Mouse (Mus musculus): Measurements from ENCODE around the gene Zfp609.

Zfp609 gene

DNA sequence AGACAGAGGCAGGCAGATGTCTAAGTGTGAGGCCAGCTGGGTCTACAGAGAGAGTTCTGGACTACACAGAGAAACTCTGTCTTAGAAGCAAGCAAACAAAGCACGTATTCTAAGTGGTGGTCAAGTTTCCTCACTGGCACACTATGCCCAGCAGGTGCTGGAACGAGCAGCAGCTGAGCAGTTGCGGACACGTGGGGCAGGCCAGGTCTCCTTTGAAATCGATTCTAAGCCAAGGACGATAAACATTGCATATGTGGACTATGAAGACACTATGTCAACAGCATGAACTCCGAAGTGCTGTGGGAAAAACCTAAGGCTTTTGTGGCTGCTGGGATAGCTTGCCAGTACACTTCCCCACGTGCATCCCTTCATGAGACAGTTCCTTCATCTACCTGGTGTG is 67.4 kb downstream of the Zfp609 start:
- DNase-seq (ENCODE audit: low spot score) = no peak

DNA sequence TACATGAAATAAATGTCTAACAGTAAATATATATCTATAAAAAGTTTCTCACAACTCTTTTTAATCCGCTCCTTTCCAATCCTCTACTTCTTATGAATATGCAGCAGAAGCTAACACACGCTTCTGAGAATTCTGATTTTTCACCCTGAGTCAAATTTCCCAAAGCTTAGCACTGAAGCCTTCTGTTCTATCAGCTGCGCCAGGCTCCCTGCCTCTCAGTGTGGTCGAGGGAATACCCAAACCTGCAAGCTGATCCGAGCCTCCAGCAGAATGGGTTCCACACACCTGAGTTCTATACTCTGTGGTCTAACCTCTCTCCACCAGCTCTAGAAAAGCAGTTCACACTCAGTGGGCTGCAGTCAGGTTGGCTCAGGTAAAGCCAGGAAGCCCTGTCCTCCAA is 68.1 kb downstream of the Zfp609 start:
- peak; percentile 22 for DNase-seq (ENCODE audit: low spot score)

DNA sequence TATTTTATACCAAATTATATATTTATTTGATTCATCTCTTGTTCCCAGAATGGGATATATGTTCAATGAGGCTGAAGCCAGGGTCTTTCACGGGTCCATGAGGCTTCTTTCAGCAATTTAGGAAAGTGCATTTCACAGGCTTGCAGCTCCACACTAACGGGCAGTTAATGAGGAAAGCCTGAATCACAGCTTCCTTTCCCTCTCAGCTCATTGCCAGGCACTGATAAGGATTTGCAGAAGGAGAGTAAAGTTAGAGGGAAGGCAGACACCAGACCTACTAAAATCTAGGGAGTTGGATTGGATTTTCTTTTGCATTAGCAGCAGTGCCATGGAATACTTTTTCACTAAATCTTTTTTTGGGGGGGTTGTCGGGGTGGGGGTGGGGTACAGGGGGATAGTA is 69.5 kb downstream of the Zfp609 start:
- DNase-seq (ENCODE audit: low spot score) = no peak

DNA sequence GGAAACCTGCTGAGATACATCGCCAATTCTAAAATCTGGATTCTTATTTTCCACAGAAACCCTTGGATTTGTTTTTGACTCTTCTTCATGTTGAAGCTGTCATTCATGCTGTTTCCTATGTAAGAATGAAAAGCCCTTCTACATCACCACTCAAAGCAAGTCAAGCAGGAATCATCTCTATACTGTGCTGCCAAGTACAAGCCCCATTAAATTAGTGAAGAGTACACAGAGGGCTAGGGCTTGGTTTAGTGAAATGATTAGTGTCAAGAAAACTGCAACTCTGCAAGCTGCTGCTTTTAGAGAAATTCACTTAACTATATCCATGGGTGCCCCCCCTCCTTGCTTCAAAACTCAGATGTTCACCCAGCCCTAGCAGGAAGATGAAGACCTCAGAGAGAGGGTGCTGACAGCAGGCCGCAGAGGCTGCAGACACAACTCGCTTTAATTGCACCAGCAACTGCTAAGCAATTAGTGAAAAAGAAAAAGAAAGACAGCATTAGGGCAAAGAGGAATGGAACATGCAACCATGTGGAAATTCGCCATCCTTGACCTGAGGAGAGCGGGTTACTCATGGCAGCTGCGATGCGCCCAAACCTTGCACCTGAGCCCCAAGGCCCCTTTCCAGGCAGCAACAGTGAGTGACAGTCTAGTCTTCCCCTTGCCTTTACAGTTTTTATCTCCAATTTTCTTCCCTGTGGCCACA is 71.5 kb downstream of the Zfp609 start:
- no peak for DNase-seq (ENCODE audit: low spot score)

DNA sequence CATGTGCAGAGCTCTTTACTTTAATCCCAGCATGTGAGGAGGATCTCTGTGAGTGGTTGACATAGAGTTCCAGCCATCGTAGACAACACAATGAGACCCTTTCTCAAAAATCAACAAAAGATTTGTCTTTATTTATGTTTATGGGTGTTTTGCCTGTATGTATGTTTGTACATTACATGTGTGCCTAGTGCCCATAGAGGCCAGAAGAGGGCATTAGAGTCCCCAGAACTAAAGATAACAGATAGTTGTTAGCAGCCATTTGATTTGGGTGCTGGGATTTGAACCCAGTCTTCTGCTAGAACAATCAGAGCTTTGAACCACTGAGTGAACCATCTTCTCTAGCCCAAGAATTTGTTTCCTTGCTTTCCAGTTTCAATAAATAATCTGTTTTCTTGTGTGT is 72.2 kb downstream of the Zfp609 start:
- no peak for DNase-seq (ENCODE audit: low spot score)

- no peak for DNase-seq (ENCODE audit: low spot score)
Measured at GRCm38 (mm10) chr9:65752632-65753031, 74.7 kb downstream of the Zfp609 start.

DNA sequence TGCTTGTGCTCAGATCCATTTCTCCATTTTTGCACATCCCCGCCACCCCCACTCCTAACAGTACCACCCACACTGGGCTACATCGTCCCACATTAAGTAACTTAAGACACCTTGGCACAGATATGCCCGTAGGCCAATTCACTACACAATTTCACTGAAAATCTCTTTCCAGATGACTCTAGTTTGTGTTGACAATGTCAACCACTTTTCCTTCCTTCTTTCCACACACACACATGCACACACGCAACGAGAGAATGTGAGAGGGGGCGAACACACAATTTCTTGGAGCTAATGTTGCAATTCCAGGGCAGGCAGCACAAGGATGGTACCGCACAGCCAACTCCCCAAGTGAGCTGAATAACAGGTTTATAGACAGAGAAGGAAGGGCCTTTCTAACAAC is 75.5 kb downstream of the Zfp609 start:
- no peak for DNase-seq (ENCODE audit: low spot score)

- DNase-seq (ENCODE audit: low spot score) = no peak
Measured at GRCm38 (mm10) chr9:65748102-65748501, 79.3 kb downstream of the Zfp609 start.

DNA sequence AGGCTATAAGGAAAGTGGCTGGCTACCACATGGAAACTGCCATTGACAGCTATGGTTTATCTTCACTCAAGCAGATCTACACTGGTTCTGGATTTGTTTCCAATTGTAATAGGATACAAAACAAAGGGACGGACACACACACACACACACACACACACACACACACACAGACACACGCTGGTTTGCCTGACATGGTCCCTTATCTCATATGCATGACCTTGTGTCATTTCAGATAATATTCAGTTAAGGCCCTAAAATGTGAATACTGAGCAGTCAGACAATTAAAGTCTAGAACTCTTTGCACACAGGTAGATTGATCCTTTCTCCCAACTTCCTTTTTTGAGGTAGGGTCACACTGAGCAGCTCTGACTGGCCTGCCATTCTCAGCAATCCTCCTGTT is 80.9 kb downstream of the Zfp609 start:
- DNase-seq (ENCODE audit: low spot score) = no peak

GRCm38 (mm10) chr9:65745456-65745855 is 81.9 kb downstream of the Zfp609 start:
- DNase-seq (ENCODE audit: low spot score) = no peak

DNA sequence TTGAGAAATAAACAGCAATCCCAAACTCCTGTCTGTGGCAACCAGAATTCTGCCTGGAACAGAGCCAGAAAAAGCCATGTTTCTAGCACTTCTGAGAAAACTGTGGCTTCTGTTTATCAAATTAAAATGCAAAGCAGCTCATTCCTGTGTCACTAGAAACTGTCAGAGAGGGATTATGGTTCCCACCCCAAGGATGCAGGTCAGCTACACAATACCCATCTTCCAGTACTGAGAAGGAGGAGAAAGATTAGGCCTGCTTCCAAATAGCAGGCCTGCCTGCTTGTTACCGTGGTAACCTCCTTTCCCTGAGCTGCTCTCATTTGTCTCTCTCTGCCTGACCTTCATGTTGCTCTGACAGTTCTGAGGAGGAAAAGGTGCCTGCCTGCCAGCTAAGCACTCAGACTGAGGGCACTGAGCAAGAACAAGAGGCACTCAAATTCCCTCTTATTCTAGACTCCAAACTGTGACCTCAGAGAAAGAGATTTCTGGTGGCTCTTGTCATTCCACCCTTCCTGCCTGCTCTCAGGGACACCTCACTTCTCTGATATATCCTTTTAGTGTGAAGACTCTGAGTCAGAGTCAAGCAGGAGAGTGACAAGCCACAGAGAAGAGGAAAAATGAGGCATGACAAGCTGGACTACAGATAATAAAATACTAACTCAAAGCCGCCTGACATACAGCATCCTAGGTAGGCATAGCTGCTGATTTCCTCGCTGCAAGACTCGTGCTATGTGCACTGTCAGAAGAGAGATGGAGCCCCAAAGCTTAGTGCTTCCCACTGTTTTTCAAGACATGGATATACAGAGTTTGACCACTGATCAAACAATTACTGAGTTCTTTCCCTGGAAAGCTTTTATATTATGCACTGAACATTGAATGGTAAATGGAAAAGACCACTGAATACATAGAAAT is 82.9 kb downstream of the Zfp609 start:
- peak; percentile 64 for DNase-seq (ENCODE audit: low spot score)

GRCm38 (mm10) chr9:65743809-65744170 is 83.6 kb downstream of the Zfp609 start:
- DNase-seq (ENCODE audit: low spot score) = no peak

- DNase-seq (ENCODE audit: low spot score) = no peak
Measured at GRCm38 (mm10) chr9:65743322-65743721, 84.0 kb downstream of the Zfp609 start.

GRCm38 (mm10) chr9:65742777-65743176 is 84.6 kb downstream of the Zfp609 start:
- DNase-seq (ENCODE audit: low spot score) = no peak

GRCm38 (mm10) chr9:65741066-65741852 is 86.1 kb downstream of the Zfp609 start:
- no peak for DNase-seq (ENCODE audit: low spot score)

GRCm38 (mm10) chr9:65734931-65735330 is 92.4 kb downstream of the Zfp609 start:
- no peak for DNase-seq (ENCODE audit: low spot score)

- DNase-seq (ENCODE audit: low spot score) = no peak
Measured at GRCm38 (mm10) chr9:65728588-65728987, 98.8 kb downstream of the Zfp609 start.

DNA sequence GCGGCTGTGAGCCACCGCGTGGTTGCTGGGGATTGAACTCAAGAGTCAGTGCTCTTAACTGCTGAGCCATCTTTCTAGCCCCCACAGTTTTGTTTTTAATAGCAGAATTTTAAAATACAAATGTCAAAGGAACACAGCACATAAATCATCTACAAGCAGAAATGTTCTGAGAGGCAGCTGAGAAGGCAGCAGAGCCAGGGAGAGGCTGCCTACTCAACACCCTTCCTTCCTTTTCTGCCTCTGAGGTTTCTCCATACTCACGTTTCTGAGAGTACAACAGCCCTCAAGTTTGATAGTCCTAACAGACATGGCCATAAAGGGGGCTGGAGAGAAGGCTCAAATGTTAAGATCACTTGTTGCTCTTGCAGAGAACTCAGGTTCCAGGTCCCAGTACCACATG is 99.9 kb downstream of the Zfp609 start:
- no peak for DNase-seq (ENCODE audit: low spot score)

GRCm38 (mm10) chr9:65726431-65726830 is 100.9 kb downstream of the Zfp609 start:
- DNase-seq (ENCODE audit: low spot score) = no peak

GRCm38 (mm10) chr9:65725291-65725622 is 102.1 kb downstream of the Zfp609 start:
- no peak for DNase-seq (ENCODE audit: low spot score)

- DNase-seq (ENCODE audit: low spot score) = peak; percentile 47
Measured at GRCm38 (mm10) chr9:65724471-65725290, 102.7 kb downstream of the Zfp609 start.

GRCm38 (mm10) chr9:65721161-65721566 is 106.2 kb downstream of the Zfp609 start:
- no peak for DNase-seq (ENCODE audit: low spot score)

All from layer of hippocampus, adult 11-12 months (tissue).